Mouse (Mus musculus) kidney, postnatal 0 days (tissue): ENCODE results near the gene Spats2. TPM values are rescaled to one million over a fixed set of nuclear protein-coding genes. Genes with fewer than 3 reads are reported as not detected.

Experiments used
- ATAC-seq: fragments of 200-750 bp; cut with Nextera tagmentation; replicated peaks from 2 replicates; pipeline ENCODE4 v1.8.0; 2017; ENCODE audit warnings: low read depth, moderate number of reproducible peaks, moderate TSS enrichment, moderate library complexity; ENCODE audit not compliant: low FRiP score
- DNase-seq: peaks from one replicate; pipeline ENCODE4 v3.0.0-alpha.2; 2016; ENCODE audit warnings: low spot score
- H3K27ac ChIP-seq: fragments of 300-500 bp; sonication (generic); 2 replicates; pipeline ENCODE4 v1.5.1; 2014; ENCODE audit warnings: mild to moderate bottlenecking
- H3K27me3 ChIP-seq: fragments of 300-500 bp; sonication (generic); 2 replicates; pipeline ENCODE4 v1.6.1; 2014; ENCODE audit warnings: low read length, mixed read lengths; ENCODE audit not compliant: insufficient read depth
- H3K36me3 ChIP-seq: fragments of 300-500 bp; sonication (generic); 2 replicates; pipeline ENCODE4 v1.6.1; 2014; ENCODE audit warnings: low read length, mixed read lengths; ENCODE audit not compliant: insufficient read depth
- H3K4me1 ChIP-seq: fragments of 300-500 bp; sonication (generic); replicated peaks from 2 replicates; pipeline ENCODE4 v1.6.1; 2014; ENCODE audit warnings: antibody characterized with exemption, low read length, mixed read lengths; ENCODE audit not compliant: insufficient read depth
- H3K4me2 ChIP-seq: fragments of 300-500 bp; sonication (generic); 2 replicates; pipeline ENCODE4 v1.6.1; 2014; ENCODE audit warnings: mild to moderate bottlenecking, low read length, moderate library complexity, mixed read lengths
- H3K4me3 ChIP-seq: fragments of 300-500 bp; sonication (generic); replicated peaks from 2 replicates; pipeline ENCODE4 v1.5.1; 2014; ENCODE audit warnings: low read depth, low read length
- H3K9ac ChIP-seq: fragments of 300-500 bp; sonication (generic); 2 replicates; pipeline ENCODE4 v1.6.1; 2014; ENCODE audit warnings: low read depth, low read length
- H3K9me3 ChIP-seq: fragments of 300-500 bp; sonication (generic); replicated peaks from 2 replicates; pipeline ENCODE4 v1.6.1; 2016; ENCODE audit warnings: low read length, inconsistent platforms, mixed read lengths
- CTCF ChIP-seq: IDR thresholded peaks from 2 replicates; pipeline ENCODE4 v1.5.1; 2016; ENCODE audit warnings: antibody characterized with exemption, low read depth, mild to moderate bottlenecking, moderate library complexity
- WGBS: fragments of 180-500 bp; shearing (Covaris S2); extraction: QIAGEN DNeasy Blood & Tissue Kit; methylation state at CpG from one replicate; pipeline ENCODE4 v1.1.7; 2014; 5-methylcytosine and 5-hydroxymethylcytosine counted together
- polyA plus RNA-seq: library from polyadenylated mRNA; unstranded; fragments of >200 nt; fragmentation: Nextera tagmentation; extraction: Ambion mirVana; gene quantifications from 2 replicates; pipeline ENCODE4 v1.2.1, GENCODE M21; 2015

Spats2 gene
- polyA plus RNA-seq, 1 experiment from 2014 or later: 33.5 TPM

DNA sequence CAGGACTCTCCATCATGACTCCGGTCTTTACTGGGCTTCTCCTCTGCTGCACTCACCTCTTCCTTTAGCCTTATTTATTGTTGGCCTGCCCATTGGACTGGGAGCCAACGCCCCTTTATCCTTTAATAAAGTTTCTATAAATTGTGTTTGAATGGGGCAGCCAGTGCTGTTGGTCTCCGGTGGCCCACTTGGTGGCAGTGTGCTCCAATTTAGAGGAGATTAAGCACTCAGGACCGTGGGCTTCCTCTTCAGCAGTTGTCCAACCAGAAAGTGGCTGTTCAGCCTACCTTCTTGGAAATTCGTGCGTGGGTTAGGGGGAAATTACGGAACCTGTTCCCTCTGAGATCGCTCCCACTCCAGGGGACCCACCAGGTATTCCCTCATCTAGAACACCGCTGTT lies 42.5 kb upstream of the Spats2 start:
- peak; percentile 80 for TF ChIP-seq CTCF
- H3K27me3 ChIP-seq: peaks cover 22% of the 10 kb centered on the region; the same call in 1 of the 2 replicates
- no peaks in the 10 kb centered on the region for H3K9me3 ChIP-seq
- 67% methylated on average over 9 of the region's 9 CpGs for WGBS
- H3K4me1 ChIP-seq: peaks cover 4% of the 10 kb centered on the region; the same call in 1 of the 2 replicates
- peaks cover 5% of the 10 kb centered on the region; the same call in 1 of the 2 replicates for H3K36me3 ChIP-seq
- DNase-seq (peak; percentile 86), ATAC-seq (no peak)
- H3K9ac ChIP-seq: no peak overlapping the region
- H3K4me3 ChIP-seq: no peak overlapping the region
- H3K4me2 ChIP-seq: no peak overlapping the region
- H3K27ac ChIP-seq: no peak overlapping the region

DNA sequence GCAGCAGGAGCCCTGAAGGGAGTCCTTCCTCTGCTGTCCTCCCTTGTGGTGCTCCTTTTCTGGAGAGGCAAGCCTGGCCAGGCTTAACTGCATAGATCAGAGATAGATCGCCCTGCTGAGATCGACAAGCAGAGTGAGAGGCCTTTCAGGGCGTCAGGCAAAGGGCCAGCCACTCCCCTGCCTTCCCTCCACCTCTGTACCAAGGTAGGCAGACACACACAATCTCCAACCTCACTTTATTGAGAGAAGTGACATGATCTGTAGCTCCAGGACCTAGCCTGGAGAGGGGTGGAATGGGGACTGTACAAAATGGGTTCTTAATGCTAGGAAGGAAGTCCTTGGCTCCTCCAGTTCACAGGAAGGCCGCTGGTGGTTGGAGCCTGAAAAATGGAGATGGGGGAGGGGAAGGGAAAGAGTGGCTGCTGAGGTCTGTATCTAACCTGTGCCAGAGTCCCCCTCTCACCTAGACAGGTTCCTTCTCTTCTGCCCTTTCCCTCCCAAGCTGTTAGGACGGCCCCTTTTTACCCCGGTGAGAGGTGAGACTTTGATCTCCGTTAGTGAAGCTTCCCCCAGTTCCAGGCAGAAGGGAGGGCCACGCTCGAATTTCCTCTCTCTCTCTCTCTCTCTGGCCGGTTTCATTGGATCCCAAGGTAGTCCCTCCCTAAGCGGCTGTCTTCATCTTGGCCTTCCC lies 41.7 kb upstream of the Spats2 start:
- H3K4me3 ChIP-seq: no peak overlapping the region
- TF ChIP-seq CTCF: no peak
- ATAC-seq (peak; percentile 37; the same call in 1 of the 2 replicates), DNase-seq (peak; percentile 80)
- 0 out of 2 replicates have a peak overlapping the region, but pooled peaks have one; percentile 31 for H3K27ac ChIP-seq
- WGBS: 11% methylated on average over 11 of the region's 11 CpGs
- peaks cover 4% of the 10 kb centered on the region; the same call in 1 of the 2 replicates for H3K4me1 ChIP-seq
- H3K9me3 ChIP-seq: no peaks in the 10 kb centered on the region
- peaks cover 22% of the 10 kb centered on the region; the same call in 1 of the 2 replicates for H3K27me3 ChIP-seq
- 0 out of 2 replicates have a peak, but pooled peaks cover 5% of the 10 kb centered on the region for H3K36me3 ChIP-seq
- no peak overlapping the region for H3K9ac ChIP-seq
- H3K4me2 ChIP-seq: peak overlapping the region; percentile 43

DNA sequence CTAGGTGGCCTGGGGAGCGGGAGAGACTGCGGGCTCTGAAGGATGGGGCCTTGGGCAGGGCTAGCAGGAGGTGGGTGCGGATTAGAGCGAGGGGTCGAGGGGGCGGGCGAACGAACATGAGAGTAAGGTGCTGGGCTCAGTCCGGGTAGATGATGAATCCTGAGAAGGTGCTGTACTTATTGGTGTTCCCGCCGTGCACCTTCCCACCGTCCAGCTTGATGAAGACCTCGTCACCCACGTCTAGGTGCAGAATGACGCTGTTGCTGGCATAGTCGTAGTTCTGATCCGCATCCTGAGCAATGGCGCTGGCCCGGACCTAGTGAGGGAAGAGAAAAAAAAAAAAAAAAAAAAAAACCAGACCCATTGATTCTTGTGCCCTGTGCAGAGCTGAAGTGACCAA lies 41.1 kb upstream of the Spats2 start:
- Histone ChIP-seq H3K4me1 (peaks cover 4% of the 10 kb centered on the region; the same call in 1 of the 2 replicates), H3K27ac (no peak overlapping the region), H3K4me2 (peak overlapping the region; percentile 43), H3K27me3 (peaks cover 22% of the 10 kb centered on the region), H3K36me3 (0 out of 2 replicates have a peak, but pooled peaks cover 5% of the 10 kb centered on the region), H3K9ac (no peak overlapping the region), H3K4me3 (no peak overlapping the region), H3K9me3 (no peaks in the 10 kb centered on the region)
- 26% methylated on average over 19 of the region's 19 CpGs for WGBS
- ATAC-seq: no peak; the same call in 1 of the 2 replicates
- TF ChIP-seq CTCF: no peak
- no peak for DNase-seq

DNA sequence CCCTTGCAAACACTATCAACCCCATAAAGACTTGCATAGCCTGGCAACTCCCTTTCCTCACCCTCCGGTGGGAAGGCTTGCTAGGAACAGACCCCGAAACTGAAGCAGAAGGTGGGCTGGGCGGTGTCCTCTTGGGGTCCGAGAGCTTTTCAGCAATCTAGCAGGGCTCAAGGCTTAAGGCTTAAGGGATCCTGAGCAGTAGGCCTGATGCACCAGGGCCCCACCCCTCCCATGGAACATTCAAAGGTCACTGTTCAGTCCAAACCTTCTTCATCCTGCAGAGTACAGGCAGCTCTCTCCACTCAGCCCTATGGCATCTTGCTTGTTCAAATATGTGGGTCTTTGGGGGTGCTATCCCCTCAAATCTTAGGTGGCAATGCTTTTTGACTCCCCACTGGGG lies 39.7 kb upstream of the Spats2 start:
- TF ChIP-seq CTCF: no peak
- no peak overlapping the region for H3K9ac ChIP-seq
- peaks cover 22% of the 10 kb centered on the region for H3K27me3 ChIP-seq
- H3K27ac ChIP-seq: no peak overlapping the region
- H3K36me3 ChIP-seq: 0 out of 2 replicates have a peak, but pooled peaks cover 5% of the 10 kb centered on the region
- H3K4me3 ChIP-seq: no peak overlapping the region
- no peak for DNase-seq
- no peaks in the 10 kb centered on the region for H3K9me3 ChIP-seq
- no peak overlapping the region for H3K4me2 ChIP-seq
- peaks cover 4% of the 10 kb centered on the region; the same call in 1 of the 2 replicates for H3K4me1 ChIP-seq
- 85% methylated on average over 4 of the region's 4 CpGs for WGBS
- ATAC-seq: no peak

DNA sequence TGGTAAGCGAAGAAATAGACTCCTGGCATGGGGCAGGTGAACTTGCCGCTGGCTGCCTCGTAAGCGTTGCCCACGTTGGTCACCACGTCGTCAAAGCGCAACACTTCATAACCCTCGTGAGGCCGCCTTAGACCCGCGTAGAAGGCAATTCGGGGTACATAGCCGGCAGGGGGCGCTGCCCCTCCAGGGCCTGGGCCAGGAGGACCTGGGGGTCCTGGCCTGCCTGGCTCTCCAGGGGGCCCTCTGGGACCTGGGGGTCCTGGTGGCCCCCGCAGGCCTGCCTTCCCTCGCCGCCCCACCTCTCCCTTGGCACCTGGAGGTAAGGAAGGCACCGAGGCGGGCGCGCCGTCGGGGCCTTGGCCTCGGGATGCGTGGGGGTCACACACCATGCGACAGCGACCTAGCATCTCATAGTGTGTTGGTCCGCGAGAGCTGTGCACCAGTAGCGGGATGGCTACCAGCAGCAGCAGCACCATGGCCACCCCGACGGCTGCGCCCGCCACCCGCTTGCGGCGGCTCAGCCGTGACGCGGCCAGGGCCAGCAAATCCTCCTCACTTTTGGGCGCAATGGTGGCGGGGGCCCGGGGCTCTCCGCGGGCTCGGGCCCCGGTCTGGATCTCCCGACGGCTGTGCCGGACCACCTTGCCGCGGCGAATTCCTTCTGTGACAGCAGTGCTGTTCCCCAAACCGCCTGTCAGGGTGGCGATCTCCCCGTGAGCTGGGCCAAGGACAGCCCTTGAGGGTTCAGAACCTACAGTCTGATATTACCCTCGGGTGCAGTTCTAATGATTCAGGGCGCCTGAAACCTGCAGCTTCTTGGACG lies 38.3 kb upstream of the Spats2 start, which contains the start of gene C1ql4:
TSS of gene C1ql4 (minus strand) at position 565 of the 823 bp plus-strand sequence.
- H3K4me1 ChIP-seq: peaks cover 4% of the 10 kb centered on the region; the same call in 1 of the 2 replicates
- peak within 1 kb of the TSS; percentile 53 for H3K4me2 ChIP-seq
- 6% methylated on average over 58 of the region's 60 CpGs for WGBS
- DNase-seq: no peak
- peak within 1 kb of the TSS; percentile 35; the same call in 1 of the 2 replicates for H3K9ac ChIP-seq
- no peak for ATAC-seq
- H3K4me3 ChIP-seq: peak within 1 kb of the TSS; percentile 17
- no peaks in the 10 kb centered on the region for H3K36me3 ChIP-seq
- H3K27ac ChIP-seq: no peak within 1 kb of the TSS
- TF ChIP-seq CTCF: peak; percentile 61
- peaks cover 22% of the 10 kb centered on the region for H3K27me3 ChIP-seq
- H3K9me3 ChIP-seq: no peaks in the 10 kb centered on the region

DNA sequence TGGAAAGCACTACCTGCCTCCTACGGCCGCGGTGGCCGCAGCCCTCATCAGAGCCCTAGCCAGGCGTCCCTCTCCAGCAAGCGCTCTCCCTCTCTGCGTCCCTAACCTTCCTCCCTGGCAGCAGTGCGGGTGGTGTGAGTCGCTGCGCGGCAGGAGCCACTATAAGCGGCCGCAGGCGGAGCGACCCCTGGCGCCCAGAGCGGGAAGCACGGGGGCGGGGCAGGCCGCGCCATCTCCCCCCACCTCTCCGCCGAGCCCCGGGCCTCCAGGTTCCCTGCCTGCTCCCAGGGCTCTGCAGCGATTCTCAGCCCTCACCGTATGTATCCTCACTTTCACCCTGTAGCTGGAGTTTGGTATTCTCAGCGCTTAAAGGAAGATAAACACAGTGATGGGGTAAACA lies 37.4 kb upstream of the Spats2 start:
- peak overlapping the region; percentile 35; the same call in 1 of the 2 replicates for H3K9ac ChIP-seq
- no peaks in the 10 kb centered on the region for H3K36me3 ChIP-seq
- peak overlapping the region; percentile 53 for H3K4me2 ChIP-seq
- DNase-seq (peak; percentile 88), ATAC-seq (peak; percentile 57; the same call in 1 of the 2 replicates)
- peak overlapping the region; percentile 17 for H3K4me3 ChIP-seq
- H3K27ac ChIP-seq: no peak overlapping the region
- peaks cover 6% of the 10 kb centered on the region; the same call in 1 of the 2 replicates for H3K4me1 ChIP-seq
- TF ChIP-seq CTCF: peak; percentile 88
- WGBS: under 1% methylated on average over 27 of the region's 27 CpGs
- H3K27me3 ChIP-seq: peaks cover 22% of the 10 kb centered on the region
- no peaks in the 10 kb centered on the region for H3K9me3 ChIP-seq
